Mouse (Mus musculus) testis, adult 2 months (tissue): ENCODE data around the gene Usp17le.
"Not testable (repeated sequence)": the region's sequence is repeated elsewhere in the genome, so short reads cannot be mapped to it uniquely, and the experiment has no call there.

Experiments used
- CTCF ChIP-seq: fragments of 200-500 bp; IDR thresholded peaks from 2 replicates; pipeline ENCODE4 v1.5.1; 2012; ENCODE audit warnings: low read depth, mild to moderate bottlenecking, inconsistent platforms, low read length, moderate library complexity; ENCODE audit not compliant: control insufficient read depth, insufficient read depth, insufficient replicate concordance
- POLR2A ChIP-seq: fragments of 200-500 bp; IDR thresholded peaks from 2 replicates; pipeline ENCODE4 v1.6.1; 2012; ENCODE audit warnings: low read depth, mild to moderate bottlenecking, inconsistent platforms, low read length, moderate library complexity; ENCODE audit not compliant: control insufficient read depth

- not testable (repeated sequence) for TF ChIP-seq CTCF, POLR2A
Measured at GRCm38 (mm10) chr7:104810335-104810734, 33.1 kb upstream of the Usp17le start.
